Mouse (Mus musculus) neural tube, embryonic 10.5 days (tissue): ENCODE measurements around the gene Mrpl48.

Experiments used
- DNase-seq: peaks from one replicate; pipeline ENCODE4 v3.0.0-alpha.2; 2017; ENCODE audit warnings: low spot score; ENCODE audit errors: extremely low spot score

The Mrpl48 gene

GRCm38 (mm10) chr7:100535831-100536230, 72.3 kb downstream of the Mrpl48 start:
- no peak for DNase-seq

- DNase-seq, result no peak
These were observed 73.9 kb downstream of the Mrpl48 start for GRCm38 (mm10) chr7:100534216-100534615.

GRCm38 (mm10) chr7:100533503-100533902, 74.6 kb downstream of the Mrpl48 start:
- DNase-seq, result no peak

- no peak for DNase-seq
These were observed 77.3 kb downstream of the Mrpl48 start for GRCm38 (mm10) chr7:100530766-100531165.

- no peak for DNase-seq
These were observed 83.4 kb downstream of the Mrpl48 start for GRCm38 (mm10) chr7:100524669-100525068.

GRCm38 (mm10) chr7:100522222-100522621, 85.9 kb downstream of the Mrpl48 start:
- no peak for DNase-seq

- DNase-seq, result peak; percentile 85
These were observed 87.3 kb downstream of the Mrpl48 start for GRCm38 (mm10) chr7:100520663-100521285.

GRCm38 (mm10) chr7:100520204-100520603, 87.9 kb downstream of the Mrpl48 start:
- no peak for DNase-seq

- DNase-seq, result no peak
These were observed 93.5 kb downstream of the Mrpl48 start, which contains the start of gene Dnajb13 for GRCm38 (mm10) chr7:100514573-100514972. TSS of gene Dnajb13 (minus strand) at chr7:100514960.

GRCm38 (mm10) chr7:100511602-100512001, 96.5 kb downstream of the Mrpl48 start:
- DNase-seq, result no peak

GRCm38 (mm10) chr7:100508670-100509069, 99.4 kb downstream of the Mrpl48 start:
- DNase-seq, result no peak

- DNase-seq, result no peak
These were observed 101.6 kb downstream of the Mrpl48 start for GRCm38 (mm10) chr7:100506494-100506893.

- no peak for DNase-seq
These were observed 103.2 kb downstream of the Mrpl48 start for GRCm38 (mm10) chr7:100504740-100505487.

- DNase-seq, result no peak
These were observed 105.0 kb downstream of the Mrpl48 start for GRCm38 (mm10) chr7:100503076-100503475.

- no peak for DNase-seq
These were observed 105.7 kb downstream of the Mrpl48 start for GRCm38 (mm10) chr7:100502374-100502922.

- no peak for DNase-seq
These were observed 106.2 kb downstream of the Mrpl48 start for GRCm38 (mm10) chr7:100501844-100502373.

- DNase-seq, result no peak
These were observed 106.9 kb downstream of the Mrpl48 start for GRCm38 (mm10) chr7:100501027-100501843.

- no peak for DNase-seq
These were observed 107.7 kb downstream of the Mrpl48 start for GRCm38 (mm10) chr7:100500276-100500977.

- DNase-seq, result no peak
These were observed 108.6 kb downstream of the Mrpl48 start for GRCm38 (mm10) chr7:100499465-100499864.

- no peak for DNase-seq
These were observed 110.1 kb downstream of the Mrpl48 start for GRCm38 (mm10) chr7:100497982-100498381.

GRCm38 (mm10) chr7:100497402-100497801, 110.7 kb downstream of the Mrpl48 start:
- DNase-seq, result no peak
